Mouse (Mus musculus): ENCODE measurements at regions not wholly inside any gene's neighbourhood (a gene's known extent, or its start where the extent isn't known, plus 50 kb on each side); places are given as distances from the start of the nearest gene placed in this dataset.
"Not testable (repeated sequence)": the region's sequence is repeated elsewhere in the genome, so short reads cannot be mapped to it uniquely, and the experiment has no call there.

- DNase-seq, result not testable (repeated sequence)
Observed at GRCm38 (mm10) chr10:22556401-22556800, 88.4 kb upstream of the Slc2a12 start.

GRCm38 (mm10) chr10:22569250-22570010, 75.4 kb upstream of the Slc2a12 start:
- DNase-seq, result not testable (repeated sequence)

DNA sequence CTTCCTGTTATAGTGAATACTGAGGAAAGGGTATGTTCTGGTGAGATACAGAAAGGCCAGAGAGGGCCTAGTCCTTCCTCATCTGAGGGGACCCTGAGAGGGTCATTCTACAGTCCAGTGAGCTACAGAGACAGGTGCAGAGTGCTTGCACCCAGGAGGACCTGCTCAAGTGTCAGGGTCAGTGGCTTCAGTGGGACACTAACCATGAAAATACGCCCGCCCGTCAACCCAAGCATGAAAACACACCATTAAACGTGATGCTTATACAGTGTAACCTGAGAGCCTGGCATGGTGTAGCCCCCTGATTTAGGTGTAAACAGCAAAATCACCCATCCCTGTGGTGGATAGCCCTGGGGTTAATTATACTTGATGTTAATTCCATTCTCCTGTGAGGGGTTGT, 70.8 kb upstream of the Slc2a12 start:
- not testable (repeated sequence) for DNase-seq

- peak; percentile 69 for DNase-seq
Observed at GRCm38 (mm10) chr10:22579426-22579825, 65.4 kb upstream of the Slc2a12 start.

DNA sequence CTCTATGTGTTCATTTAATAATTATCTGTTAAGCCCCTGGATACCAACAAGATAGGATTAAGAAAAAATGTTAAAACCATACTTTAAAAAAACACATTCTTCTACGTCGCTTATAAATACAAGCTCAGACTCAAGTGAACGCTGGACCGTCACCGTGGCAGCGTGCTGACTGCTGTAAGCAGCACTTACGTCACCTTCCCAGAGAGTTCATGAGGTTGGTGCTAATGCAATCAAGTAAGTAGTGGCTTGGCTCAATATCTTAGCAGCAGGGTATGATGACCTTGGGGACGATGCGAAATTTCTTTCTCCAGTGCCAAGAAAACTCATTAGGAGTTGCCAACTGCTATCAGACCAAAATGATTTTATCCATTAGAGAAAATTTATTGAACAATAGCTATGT, 63.5 kb upstream of the Slc2a12 start:
- not testable (repeated sequence) for DNase-seq

GRCm38 (mm10) chr10:22583306-22583705, 61.5 kb upstream of the Slc2a12 start:
- not testable (repeated sequence) for DNase-seq

DNA sequence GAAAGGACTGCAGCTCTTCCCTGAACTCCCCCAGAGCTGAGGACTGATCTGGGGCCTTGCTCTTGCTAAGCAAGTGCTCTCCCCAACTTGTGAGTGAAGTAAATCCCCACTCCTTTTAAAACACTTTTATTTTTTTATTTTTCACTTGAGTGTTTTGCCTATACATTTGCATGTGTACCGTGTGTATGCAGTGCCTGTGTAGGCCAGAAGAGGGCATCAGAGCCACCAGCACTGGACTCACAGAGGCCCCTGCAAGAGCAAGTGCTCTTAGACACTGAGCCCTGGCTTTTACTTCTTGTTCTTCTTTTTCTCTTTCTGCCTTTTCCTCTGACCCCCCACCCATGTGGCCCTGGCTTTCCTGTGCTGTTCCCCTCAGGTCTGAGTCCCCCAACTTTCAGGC, 56.2 kb upstream of the Slc2a12 start:
- DNase-seq, result not testable (repeated sequence)

DNA sequence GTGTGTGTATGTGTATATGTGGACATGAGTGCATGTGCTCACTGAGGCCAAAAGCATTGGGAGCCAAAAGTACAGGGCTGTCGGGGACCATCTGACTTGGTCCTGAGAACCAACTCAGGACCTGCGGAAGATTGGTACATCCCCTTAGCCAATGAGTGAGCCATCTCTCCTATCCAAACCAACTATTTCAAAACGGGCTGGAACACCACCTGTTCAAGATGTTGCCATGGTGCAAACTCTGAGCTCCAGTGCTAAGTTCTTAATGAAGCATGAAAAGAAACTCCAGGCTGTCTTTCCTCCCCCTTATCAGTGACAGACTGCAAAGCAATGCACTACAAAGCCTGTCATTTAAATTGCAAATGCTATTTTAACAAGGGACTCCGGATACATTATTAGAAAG, 53.1 kb upstream of the Slc2a12 start:
- not testable (repeated sequence) for DNase-seq

DNA sequence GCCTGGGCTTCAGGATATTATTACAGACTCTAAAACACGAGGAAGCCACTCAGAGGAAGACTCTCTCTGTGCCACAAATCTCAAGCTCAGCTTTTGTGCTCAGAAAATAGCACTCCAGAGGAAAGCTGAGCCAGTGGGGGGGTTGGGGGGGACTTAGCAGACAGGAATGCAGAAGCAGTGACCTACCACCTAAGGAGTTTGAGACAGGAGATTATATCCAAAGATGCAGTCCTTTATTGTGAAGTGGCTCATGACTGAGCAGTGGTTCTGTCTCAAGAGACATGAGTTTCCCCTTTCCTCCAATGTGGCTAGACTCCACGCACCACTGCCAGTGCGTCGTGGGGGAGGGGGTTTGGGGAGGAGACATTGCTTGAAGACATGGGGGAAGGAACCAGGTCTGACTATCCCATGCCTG, 52.6 kb upstream of the Slc2a12 start:
- DNase-seq, result not testable (repeated sequence)

DNA sequence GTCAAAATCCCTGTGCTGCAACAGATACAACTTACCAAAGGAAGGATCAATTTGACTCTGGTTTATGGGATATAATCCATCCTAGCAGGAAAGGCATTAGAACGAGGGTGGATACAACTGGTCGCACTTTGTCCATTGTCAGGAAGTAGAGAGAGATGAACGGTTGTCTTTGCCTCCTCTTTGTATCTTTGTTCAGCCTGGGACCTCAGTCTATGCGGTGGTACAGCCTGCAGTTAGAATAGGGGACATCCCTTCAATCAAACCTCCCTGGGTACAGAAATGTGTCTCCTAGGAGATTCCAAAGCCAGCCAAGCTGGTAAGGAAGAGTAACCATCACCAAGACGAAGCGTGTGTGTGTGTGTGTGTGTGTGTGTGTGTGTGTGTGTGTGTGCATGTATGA, 52.1 kb upstream of the Slc2a12 start:
- not testable (repeated sequence) for DNase-seq

Data from cerebellum, adult 9-10 months (tissue).